Mouse (Mus musculus): Measurements from ENCODE around the gene Btbd10.
A peak's percentile ranks its signal among the peaks of the same experiment; 100 is the strongest.

Gene Btbd10

DNA sequence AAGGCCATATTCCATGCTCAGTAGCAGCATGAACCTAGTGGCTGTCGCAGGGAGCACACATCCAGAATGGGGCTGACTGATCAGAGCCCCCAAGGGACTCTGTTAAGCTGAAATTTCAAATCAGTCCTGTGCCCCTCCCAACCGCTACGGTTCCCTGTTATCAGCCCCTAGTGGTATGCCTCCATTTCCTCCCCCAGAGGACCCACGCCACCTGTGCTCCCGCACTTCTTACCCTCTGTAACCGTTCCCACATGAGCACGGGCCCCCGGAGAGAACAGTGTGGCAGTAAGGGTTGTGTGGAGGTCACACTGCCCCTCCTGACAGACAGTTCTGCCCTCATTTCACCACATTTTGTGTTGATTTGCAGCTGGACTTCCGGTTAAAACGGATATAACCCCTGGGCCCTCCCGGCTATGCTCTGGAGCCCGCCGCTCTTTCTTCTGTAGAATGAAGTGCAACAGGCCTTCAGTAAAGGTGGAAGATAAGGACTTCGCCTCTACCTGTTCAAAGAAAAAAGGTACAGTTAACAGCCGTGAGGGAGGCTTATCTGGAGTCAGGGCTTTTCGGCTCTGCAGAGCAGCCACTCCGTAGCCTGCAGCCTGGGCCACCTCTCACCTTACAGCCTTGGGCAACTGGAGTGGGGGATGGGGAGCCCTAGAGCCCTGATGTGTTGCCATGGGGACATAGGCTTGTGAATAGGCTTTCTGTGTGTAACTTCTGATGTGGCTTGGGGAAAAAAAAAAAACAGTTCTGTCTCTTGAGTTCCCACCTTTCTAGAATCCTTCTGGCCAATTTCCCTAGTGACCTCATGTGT is 73.9 kb downstream of the Btbd10 start:
- DNase-seq (ENCODE audit: low read depth, low spot score): no peak

DNA sequence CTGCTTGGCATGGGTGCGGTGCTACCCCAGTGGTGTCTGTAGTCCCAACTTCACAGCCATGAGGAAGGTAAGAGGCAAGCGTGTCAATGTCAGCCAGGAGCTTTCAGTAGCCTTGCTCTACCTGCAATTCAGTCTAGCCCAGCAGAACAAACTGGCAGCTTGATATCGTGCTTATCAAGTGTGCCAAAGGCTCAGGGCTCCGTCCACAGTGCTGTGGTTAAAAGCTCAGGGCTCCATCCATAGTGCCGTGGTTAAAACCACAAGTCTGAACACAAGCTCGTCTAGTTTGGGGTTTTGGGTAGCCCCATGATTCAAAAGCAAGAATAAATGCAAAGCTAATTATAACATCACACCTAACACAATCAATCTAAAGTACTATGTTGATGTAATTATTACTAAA is 74.6 kb downstream of the Btbd10 start:
- no peak for DNase-seq (ENCODE audit: low read depth, low spot score)

DNA sequence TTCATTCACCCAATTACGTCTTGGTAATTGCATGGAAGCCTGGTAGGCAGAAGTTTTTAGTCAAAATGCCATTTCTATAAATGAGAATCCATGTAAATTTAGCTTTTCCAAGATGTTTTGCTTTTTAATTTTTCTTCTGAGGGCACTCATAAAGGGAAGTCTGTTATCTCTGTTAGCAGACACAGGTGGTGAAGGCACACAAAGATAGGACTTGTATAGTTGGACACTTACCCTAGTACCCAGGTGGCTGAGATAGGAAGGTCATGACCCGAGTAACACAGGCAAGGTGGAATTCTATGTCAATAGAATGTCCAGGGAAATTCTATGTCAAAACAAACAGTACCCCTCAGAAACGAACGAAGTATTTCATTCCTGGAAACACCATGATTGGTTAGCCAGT is 77.0 kb downstream of the Btbd10 start:
- no peak for DNase-seq (ENCODE audit: low read depth, low spot score)

DNA sequence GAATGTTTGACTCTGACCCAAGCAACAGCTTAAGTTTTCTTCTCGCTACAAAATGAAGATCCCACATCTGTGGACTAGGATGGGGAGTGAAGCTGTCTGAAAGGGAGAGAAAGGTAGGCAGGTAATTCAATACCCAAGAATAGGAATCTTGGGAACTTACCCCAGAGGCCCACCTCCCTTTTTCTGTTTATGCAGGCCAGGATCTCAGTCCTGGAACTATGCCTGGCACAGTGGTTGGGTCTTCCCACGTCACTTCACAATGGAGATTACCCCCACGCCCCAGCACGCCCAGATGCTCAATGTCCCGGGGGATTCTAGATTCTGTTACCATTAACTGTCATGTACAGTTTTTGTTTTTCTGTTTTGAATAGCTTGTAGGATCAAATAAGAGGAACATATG is 77.5 kb downstream of the Btbd10 start:
- DNase-seq (ENCODE audit: low read depth, low spot score): no peak

DNA sequence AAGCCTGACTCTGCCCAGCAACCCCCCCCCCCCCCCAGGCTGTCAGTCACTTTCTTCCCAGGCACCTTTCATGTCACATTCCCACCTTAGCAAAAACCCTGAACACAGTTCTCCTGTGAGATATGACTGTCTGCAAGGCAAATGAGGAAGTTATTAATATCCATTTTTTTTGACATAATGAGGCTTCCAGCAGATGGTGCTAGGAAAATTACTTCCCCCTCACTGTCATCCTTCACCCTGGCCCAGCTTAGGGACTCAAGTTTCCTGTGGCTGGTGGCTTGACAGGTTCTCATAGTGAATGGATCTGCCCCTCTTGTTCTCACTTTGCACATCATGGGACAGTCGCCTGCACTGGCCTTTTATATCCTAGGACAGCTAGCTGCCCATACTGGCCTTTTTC is 80.0 kb downstream of the Btbd10 start:
- DNase-seq (ENCODE audit: low read depth, low spot score): no peak

DNA sequence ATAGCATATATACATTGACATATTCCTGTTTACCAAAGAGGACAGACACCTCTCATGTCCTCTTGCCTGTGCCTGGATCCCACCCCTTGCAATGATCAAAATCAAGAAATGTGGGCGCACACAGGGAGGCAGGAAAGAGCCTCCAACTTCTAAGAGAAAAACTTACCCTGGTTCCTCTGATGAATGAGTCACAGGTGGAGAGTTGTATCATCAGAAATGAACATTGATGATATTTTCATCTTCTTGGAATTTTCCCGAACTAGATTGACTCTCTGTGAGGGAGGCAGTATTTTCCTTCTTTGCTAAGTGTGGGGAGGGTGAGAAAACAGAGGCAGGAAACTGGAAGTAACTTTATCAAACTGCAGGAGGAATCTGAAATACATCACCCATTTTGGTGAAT is 83.8 kb downstream of the Btbd10 start:
- DNase-seq (ENCODE audit: low read depth, low spot score): no peak

DNA sequence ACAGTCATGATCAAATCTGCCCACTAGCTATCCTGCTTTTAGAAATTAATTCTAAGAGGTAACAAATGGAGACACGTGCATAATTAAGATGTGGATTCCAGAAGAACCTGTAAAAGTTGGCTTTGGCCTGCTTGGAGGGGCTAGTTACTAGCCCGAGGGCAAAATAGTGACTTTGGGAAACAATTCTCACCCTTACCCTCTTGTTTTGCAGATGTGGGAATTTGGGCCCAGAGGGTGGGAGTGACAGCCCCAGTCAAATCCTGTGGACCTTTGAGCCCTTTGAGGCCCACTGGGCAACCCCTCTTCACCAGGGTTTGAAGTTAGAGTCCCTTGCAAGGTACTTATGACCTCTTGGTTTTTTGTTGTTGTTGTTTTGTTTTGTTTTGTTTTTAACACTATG is 89.9 kb downstream of the Btbd10 start:
- no peak for DNase-seq (ENCODE audit: low read depth, low spot score)

DNA sequence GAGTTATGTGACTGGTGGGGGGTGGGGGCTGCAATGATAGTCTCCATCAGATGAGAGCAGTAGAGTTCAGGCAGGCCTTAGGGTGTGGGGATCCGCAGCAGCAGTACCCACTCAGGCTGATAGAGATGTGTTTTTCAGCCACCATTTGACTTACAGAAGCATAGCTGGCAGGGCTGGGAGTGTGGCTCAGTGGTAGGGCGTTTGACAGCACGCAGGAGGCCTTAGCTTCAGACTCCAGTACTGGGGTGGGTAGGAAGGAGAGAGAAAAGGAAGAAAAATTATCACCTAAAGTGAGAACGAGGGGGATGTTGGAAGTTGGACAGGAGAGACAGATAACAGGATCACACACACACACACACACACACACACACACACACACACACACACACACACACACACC is 90.7 kb downstream of the Btbd10 start:
- no peak for DNase-seq (ENCODE audit: low read depth, low spot score)

DNA sequence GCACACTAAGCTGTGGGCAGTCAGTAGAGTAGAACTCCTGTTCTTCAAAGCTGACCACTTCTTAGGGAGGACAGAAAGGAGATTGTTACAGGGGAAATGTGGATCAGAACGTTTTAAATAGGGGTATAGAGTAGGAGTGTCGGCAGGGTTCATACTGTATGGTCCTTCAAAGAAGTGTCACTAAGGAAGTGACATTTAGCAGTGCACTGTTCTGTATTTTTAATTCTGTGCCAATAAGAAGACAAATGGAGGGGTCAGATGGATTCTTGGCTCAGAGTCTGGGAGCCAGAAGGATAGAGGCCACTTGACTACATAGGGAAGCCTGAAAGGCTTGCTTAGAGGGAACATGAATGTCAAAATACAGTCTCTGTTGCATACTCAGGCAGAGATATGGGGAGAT is 91.9 kb downstream of the Btbd10 start:
- no peak for DNase-seq (ENCODE audit: low read depth, low spot score)

DNA sequence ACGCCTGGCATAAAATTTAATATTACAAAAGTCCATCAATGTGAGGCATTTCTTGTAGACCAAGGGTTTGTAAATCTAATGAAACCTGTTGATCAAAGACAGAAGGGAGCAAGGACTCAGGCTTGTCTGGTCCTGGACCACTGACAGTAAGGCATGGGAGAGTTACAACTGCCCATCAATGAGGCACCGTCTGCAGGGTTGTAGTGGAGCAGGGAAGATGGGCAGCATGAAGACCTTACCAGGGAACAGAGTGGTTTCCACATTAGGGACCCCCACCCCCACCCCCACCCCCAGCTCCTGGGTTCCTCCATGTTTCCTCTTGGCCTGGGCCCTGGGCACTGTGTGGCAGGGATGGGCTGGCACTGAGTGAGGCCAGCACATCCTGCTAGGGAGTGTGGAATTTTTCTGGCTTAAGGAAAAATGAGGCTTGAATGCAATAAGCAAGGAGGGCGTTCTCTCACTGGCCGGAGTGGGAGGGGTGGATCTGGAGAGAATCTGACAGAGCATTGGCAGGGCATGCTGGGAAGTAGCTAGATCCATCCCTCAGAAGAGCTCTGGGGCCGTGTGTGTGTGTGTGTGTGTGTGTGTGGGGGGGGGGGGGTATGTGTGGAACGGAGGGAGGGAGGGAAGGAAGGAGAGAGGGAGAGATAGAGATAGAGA is 96.7 kb downstream of the Btbd10 start:
- DNase-seq (ENCODE audit: low read depth, low spot score): no peak

DNA sequence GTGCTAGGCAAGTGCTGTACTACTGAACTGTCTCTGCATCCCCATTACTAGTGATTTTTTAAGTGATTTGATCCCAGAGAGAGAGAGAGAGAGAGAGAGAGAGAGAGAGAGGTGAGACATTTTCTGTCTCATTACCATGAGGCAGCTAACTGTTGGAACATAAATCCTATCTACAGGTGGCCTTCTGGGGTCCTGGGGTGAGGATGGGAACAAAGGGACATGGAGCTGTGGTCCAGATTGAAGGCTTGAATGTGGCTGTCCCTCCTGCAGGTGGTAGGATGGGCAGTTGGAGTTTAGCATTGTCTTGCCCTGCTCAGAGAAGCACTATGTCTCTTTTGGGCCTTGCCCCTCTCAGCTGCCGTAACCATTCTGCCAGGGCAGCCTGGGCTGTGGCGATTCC is 98.2 kb downstream of the Btbd10 start:
- no peak for DNase-seq (ENCODE audit: low read depth, low spot score)

DNA sequence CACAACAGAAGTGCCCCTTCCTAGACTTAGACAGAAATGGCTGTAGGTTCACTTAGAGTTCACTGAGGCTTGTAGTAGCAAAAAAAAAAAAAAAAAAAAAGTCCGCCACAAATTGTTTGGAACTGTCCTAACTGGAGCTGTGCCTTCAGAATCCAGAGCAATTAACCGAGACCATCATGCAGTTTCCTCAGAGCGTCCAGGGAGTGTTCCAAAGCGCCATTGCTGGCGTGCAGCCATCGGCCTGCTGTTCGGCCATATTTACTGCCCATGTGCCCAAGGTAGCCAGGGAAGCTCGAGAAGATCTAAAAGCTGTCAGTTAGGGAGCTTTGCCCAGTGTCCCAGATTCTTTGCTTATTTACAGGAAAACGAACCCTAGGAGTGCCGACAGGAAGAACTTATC is 98.6 kb downstream of the Btbd10 start:
- DNase-seq (ENCODE audit: low read depth, low spot score): no peak

DNA sequence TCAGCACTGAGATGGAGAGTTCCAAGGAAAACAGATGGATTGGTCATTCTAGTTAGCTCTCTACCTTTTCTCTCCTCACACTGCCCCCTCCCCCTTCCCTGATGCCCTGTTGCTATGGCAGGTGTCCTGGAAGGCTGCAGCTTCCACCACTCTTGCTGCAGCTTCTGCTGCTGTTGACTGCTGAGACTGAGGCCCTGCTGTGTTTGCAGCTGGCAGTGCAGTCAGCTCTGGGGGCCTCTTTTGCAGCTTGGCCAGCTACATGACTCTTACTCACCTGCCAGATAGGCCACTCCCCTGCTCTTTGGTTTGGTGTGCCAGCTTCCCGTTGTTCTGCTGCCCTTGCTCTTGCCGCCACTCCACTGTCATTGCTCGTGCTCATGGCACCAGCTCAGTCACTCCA is 99.3 kb downstream of the Btbd10 start:
- no peak for DNase-seq (ENCODE audit: low read depth, low spot score)

DNA sequence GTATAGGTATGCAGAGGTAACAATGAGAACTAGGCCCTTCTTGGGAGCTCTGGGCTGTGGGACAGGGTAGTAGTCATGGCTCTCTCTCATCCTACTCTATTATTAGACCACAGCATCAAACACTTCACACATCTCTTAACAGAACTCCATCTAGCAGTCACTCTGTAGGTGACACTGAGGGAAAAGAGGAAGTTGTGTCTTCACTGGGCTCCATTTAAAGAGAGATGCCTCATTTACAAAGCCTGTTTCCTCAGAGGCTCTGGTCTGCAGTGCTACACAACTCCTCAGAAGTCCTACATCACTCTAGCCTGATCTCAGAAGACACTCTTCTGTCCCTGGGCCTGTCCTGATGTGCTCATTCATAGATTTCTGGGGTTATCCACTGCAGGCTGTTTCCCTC is 100.1 kb downstream of the Btbd10 start:
- DNase-seq (ENCODE audit: low read depth, low spot score): no peak

DNA sequence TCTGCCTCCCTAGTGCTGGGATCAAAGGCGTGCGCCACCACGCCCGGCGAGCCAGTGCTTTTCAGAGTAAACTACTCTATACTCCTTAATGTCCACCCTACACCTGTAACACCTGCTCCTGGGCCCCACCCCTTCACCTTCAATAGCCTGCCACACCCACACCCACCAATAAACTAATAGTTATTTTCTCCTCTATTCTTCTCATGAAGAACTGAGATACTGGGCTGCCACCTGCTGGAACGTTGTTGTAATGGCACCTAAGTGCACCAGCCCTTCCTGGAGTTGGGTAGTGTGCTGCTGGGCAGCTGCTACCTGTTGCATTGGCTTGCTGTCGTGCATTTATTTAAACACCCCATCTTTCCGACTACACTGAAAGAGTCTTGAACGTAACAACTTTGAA is 100.9 kb downstream of the Btbd10 start:
- DNase-seq (ENCODE audit: low read depth, low spot score): peak; percentile 44

All from retina, adult 2 months (tissue).